Mouse (Mus musculus) right cerebral cortex, postnatal 36 days (tissue): ENCODE data around the gene Cd81.

ENCODE experiments used
- DNase-seq, 2 experiments: peaks; one replicate each; pipeline ENCODE4 v3.0.0; 2022; ENCODE audit warnings: low spot score in 2 of 2, mixed read lengths in 1 of 2

Cd81 gene

DNA sequence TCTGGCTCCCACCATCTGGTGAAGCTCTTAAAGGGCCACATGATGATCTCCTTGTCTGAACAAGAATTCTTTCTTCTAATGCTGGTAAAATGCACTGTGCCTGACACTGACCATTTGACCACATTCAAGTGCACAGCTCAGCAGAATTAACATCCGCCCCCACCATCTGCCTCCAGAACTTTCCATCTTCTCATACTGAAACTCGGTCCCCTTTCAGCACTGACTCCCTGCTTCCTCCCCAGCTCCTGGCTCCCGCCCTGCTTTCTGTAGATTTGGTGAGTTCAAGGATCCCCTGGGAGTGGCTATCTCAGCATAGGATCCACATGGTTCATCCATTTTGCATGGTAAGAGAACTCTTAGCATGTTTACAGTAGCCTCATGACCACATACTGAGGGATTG, 31.8 kb upstream of the Cd81 start:
- no peak for DNase-seq

DNA sequence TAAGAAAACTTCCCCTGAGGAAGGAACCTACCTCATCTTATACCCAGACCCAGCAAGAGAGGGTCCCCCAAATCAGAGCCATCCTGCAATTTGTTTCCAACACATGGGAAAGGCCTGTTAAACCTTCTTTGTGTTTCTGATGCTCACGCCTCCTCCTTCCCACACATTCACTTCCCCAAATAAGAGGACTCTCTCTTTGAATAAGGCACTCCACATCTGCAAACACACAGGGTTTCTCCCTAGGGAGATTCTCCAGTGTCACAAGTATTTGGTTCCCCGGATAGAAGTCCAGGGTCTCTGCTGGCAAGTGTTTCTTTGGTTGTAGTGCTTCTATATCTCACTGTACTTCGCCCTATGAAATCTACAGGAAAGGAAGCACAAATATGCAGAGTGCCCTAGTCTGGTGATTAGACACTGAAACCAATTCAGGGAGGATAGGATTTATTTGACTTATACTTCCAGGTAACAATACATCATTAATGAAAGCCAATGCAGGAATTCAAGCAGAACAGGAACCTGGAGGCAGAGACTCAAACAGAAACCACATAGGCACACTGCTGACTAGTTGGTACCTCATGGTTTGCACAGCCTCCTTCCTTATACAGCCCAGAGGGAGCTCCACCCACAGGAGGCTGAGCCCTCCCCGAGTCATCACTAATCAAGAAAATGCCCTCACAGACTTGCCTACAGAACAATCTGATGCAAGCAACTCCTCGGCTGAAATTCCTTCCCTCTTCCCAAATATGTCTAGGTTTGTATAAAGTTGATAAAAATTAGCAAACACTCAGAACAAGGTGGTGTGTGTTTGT, 31.0 kb upstream of the Cd81 start:
- no peak for DNase-seq

DNA sequence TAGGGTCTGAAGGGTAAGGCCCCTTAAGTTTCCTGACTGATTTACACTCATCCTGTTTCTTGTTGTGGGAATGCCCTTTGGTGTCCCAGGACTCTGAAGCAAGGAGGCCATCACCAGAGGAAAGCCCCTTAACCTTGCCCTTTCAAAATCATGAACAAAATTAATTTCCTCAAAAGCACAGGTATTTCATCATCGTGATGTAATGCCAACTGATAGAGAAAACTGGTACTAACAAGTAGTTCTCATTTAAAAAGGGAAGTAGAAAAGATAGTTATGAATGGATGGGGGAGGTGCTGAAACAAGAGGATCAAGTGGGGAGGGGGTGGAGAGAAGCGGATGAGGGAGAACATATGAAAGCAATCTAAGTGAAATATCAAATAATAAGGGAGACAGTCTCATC, 29.0 kb upstream of the Cd81 start:
- DNase-seq = no peak

- DNase-seq = no peak
Observed at GRCm38 (mm10) chr7:143024293-143024692, 28.2 kb upstream of the Cd81 start.

DNA sequence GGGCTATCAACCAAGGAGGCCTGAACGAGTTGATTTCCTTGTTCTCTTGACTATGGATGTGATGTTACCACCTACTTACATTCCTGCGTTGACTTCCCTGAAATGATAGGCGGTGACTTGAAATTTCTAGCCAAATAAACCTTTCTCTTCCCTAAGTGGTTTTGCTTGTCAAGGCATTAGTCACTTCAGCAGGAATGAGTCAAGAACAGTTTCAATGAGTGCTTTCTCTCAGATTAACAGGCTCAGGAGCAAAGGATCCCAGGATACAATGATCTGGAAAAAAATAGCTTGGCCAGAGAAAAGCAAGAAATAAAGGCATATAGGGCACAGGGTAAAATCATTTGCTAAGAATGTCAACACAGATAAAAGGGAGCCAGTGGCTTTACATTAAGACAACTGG, 27.0 kb upstream of the Cd81 start:
- DNase-seq = no peak

DNA sequence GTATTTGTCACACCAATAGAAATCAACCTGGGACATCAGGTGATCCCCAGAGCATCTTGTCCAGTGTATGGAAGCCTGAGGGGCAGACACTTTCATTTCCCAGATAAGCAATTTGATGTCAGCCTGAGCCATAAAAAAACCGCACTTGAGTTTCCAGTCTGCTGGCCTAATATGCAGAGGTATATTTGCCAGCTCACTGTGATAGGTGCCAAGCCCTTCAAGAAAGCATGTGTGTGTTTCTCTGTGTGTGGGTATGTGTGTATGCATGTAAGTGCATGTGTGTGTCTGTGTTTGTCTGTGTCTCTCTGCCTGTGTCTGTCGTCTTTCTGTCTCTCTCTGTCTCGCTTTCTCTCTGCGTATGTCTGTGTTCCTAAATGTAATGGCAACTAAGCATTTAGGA, 25.3 kb upstream of the Cd81 start:
- no peak for DNase-seq

DNA sequence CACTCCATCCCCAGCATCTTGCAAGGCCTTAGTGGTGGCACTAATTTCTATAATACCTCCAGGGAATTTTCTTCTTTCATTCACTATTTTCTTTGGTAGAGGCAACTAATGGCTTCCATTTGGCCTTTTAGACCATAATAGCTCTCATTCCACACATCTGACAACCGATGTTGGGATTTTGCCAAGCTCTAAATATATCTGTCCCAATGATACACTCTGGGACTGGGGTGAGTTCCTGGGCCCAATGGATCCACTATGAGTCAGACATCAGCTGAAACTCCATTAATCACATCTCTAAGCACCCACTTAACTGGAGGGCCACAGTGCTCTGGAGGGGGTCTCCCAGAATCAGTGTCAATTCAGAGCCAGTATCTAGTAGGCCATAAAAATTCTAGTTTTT, 20.7 kb upstream of the Cd81 start:
- DNase-seq = no peak

DNA sequence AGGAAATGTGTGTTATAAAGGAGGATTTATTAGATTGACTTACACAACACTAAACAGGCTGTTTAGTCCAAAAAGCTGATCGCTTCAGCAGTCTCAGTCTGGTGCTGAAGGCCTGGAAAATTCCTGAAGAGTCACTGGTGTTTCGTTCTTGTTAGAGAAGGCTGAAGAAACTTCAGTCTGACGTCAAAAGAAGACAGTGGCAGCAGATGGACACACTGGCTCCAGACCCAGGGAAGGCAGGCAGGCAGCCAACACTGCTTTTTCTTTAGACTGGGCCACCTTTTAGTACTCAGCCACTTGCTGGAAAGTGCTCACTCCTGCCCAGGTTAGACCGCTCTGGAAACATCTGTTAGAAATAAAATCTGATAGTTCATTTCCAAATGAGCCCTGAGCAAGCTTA, 19.0 kb upstream of the Cd81 start:
- no peak for DNase-seq

- no peak for DNase-seq
Observed at GRCm38 (mm10) chr7:143034112-143034511, 18.4 kb upstream of the Cd81 start.

- no peak for DNase-seq
Observed at GRCm38 (mm10) chr7:143034519-143035450, 17.8 kb upstream of the Cd81 start.

- DNase-seq = no peak
Observed at GRCm38 (mm10) chr7:143036787-143037186, 15.8 kb upstream of the Cd81 start.

- DNase-seq = no peak
Observed at GRCm38 (mm10) chr7:143037306-143037705, 15.2 kb upstream of the Cd81 start.

DNA sequence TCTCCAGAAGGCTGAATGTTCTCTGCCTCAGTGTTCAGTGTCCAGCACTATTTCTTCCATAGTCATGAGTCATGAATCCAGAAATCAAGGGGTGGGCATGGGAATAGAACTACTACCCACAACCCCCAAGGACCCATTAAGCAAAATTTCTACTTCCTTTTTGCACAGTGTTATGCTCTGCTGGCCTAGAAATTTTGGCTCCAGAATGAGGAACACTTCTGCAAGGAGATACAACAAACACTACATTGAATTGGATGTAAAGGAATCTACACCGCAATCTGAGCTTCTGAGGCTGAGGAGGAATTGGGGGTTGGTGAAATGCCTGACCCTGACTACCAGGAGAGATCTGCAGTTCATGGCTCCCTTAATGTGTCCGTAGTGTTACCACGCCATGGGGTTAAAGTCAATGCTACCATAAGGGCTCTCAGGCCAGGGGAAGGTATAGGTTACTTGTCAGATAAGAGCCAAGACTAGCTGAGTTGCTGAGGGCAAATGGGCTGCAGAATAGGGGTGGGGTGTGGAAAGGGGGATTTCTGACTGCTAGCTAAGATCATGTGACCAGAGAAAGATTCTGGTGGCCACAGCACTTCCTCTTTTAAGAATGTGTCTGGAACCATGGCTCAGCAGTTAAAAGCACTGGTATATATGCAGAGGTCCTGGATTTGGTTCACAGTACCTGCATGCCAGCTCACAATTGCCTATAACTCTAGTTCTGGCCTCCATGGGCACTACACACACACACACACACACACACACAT, 14.2 kb upstream of the Cd81 start:
- no peak for DNase-seq

DNA sequence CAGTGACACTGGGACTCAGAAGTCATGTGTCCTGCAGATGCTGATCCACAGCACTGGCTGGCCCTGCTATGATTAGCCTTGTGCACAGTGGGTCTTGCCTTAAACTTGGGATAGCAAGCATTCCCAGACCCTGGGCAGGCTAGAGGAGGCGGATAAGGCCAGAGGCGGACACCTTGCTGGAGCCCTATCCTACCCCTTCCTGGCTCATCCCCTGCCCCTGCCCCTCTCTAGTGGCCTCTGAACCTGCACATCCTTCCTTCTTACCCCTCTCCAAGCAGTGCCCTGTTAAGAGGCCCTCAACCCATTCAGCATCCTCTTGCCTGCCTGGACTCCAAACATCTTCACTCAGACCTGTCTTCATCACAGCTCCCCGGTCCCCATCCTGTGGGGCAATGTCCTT, 12.0 kb upstream of the Cd81 start:
- DNase-seq = no peak

GRCm38 (mm10) chr7:143041138-143041822, 11.3 kb upstream of the Cd81 start:
- no peak for DNase-seq

DNA sequence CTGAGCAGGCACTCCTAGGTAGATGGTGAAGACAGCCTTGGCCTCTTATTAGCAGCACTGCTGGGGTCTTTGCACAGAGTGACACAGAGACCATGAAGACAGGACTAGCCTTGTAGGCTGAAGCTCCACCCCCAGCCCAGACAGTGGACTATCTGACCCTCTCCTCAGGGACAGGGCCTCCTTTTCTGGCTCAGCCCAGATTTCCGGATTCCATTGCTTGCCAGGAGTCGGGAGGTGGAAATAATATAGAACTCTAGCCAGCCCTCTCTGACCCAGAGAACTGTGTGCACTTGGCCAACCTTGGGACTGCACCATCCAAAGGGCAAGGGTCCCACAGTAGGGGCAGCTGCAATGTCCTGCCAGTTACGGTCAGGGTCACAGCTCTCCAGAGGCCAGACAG, 10.4 kb upstream of the Cd81 start:
- DNase-seq = no peak

- DNase-seq = no peak
Observed at GRCm38 (mm10) chr7:143042897-143043300, 9.6 kb upstream of the Cd81 start.

DNA sequence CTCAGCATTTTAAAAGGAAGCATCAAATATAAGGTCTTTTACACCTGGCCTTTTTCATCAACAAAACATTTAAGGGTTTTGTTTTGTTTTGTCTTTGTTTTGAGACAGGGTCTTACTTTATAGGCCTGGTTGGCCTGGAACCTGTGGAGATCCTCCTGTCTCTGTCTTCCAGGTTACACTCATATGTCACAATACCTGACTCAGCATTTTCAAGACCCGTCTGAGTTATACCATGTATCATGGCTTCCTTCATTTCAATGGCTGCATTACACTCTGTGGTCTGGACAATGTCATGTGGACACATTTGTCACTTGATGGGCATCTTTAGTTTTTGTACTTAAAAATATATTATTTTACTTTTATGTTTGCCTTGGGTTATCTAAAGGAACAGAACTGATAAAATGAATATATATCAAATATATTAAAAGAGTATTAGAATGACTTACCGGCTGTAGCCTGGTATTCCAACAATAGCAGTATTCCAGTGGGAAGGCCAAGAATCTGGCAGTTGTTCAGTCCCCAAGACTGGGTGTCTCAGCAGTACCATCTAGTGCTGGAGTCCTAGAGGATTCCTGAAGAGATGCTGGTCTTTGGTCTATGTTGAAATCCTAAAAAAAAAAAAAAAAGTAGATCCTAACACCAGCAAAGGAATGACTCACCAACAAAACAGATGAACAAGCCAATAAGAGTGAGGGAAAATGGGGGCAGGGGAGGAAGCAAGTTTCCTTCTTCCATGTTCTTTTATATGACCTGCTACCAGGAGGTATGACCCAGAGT, 8.3 kb upstream of the Cd81 start:
- DNase-seq = no peak

GRCm38 (mm10) chr7:143044826-143045206, 7.7 kb upstream of the Cd81 start:
- DNase-seq = no peak

DNA sequence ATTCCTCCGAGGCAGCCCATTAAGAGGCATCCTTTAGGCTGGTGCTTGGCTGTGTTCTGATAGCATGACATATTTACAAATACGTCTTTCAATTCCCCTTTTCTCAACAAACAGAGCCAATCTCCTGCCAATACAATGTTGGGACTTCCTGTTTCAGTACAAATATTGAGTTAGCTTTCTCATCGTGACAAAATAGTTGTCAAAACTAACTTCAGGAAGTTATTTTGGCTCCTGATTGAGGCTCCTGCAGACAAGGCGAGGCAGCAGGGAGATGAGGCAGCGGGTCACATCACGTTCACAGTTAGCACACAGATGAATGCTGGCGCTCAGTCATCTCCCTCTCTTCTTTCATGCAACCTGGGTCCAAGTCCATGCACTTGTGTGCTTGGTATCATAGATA, 6.2 kb upstream of the Cd81 start:
- no peak for DNase-seq

- no peak for DNase-seq
Observed at GRCm38 (mm10) chr7:143049331-143049730, 3.2 kb upstream of the Cd81 start.
